Mouse (Mus musculus): ENCODE data around the gene Cdiptos. TPM values are rescaled to one million over a fixed set of nuclear protein-coding genes. Genes with fewer than 3 reads are reported as not detected.

Gene Cdiptos
- polyA plus RNA-seq, 1 experiment from 2014 or later = 1.3 TPM

DNA sequence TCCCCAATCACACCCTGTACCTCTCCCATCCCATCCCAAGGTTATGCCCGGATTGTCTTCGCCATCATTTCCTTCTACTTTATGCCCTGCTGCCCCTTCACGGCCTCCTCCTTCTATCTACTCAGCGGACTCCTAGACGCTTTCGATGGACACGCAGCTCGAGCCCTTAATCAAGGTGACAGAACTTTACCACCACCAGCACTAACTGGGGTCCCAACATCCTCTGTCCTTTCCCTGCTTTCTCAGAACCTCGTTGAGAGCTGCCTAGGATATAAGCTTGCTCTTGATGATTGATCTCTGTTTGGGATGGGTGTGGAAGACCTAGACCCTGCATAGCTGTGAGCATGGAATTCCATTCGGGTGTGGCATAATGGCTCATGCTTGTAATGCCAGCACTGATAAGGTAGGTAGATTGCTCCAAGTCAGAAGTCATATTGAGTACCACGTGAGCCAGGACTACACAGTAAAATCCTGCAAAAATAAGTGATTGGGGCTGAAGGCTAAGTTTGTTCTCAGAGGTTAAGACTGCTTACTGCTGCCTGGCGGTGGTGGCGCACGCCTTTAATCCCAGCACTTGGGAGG lies 1.1 kb upstream of the Cdiptos start:
- TF ChIP-seq CTCF (IDR thresholded peaks at IDR 0.05) = no peak
- in situ Hi-C loops (cut with MboI; ENCODE audit: low pct_unique_long_range_greater_than_20kb) = no loop called here
- ChIA-PET POLR2A (interaction anchor here (0.8 to 1.4 kb wide), 3 partner anchors 15 to 40 kb away, joined by 3 to 4 read pairs (median 3); partner anchors contain the start of genes Pagr1a and Pagr1b), CTCF (interaction anchor here (1.0 to 1.1 kb wide), 3 partner anchors 23 to 144 kb away, joined by 3 to 4 read pairs (median 3); no protein-coding TSS in a partner anchor)
- H3K27me3 ChIP-seq = no peaks in the 10 kb centered on the region
- ATAC-seq (no peak), DNase-seq (ENCODE audit: low read depth, low spot score) (no peak)

DNA sequence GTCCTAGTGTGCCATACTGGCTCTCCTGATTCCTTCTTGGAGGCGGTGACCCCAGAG lies 177 bp downstream of the Cdiptos start, which contains the start of gene Cdipt:
Cdipt (plus strand) TSS at position 22 of the 57 bp plus-strand sequence.
- H3K27me3 ChIP-seq = no peaks in the 10 kb centered on the region
- in situ Hi-C loops (cut with MboI; ENCODE audit: low pct_unique_long_range_greater_than_20kb) = no loop called here
- ChIA-PET POLR2A (no interaction called here), CTCF (no interaction called here)
- ATAC-seq (no peak), DNase-seq (ENCODE audit: low read depth, low spot score) (no peak)
- no peak for TF ChIP-seq CTCF (IDR thresholded peaks at IDR 0.05)

GRCm38 (mm10) chr7:126975493-126975892 lies 405 bp downstream of the Cdiptos start:
- in situ Hi-C loops (cut with MboI; ENCODE audit: low pct_unique_long_range_greater_than_20kb) = no loop called here
- no peak for ATAC-seq

DNA sequence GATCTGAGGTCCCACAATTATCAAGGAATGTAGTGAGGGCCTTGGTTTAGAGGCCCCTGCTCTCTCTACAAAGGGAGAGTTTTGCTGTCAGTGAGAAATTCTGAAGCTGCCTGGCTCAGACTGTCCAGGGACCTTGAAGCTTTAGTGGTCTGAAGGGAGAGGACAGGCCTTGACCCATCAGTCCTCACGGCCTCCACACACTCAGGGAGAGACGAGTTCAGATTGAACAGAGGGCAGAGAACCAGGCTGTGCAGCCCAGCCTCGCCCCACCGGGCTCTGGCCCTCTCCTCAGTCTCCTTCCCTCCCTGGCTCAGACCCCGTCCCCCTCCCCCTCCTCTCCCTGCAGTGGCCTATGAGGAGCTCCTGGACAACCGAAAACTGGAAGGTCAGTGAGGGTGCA lies 8.5 kb downstream of the Cdiptos start:
- DNase-seq (ENCODE audit: low read depth, low spot score) = no peak
- TF ChIP-seq CTCF (IDR thresholded peaks at IDR 0.05) = no peak
- POLR2A ChIA-PET = no interaction called here
- CTCF ChIA-PET = no interaction called here
- ATAC-seq = no peak
- H3K27me3 ChIP-seq = no peaks in the 10 kb centered on the region
- in situ Hi-C loops (cut with MboI; ENCODE audit: low pct_unique_long_range_greater_than_20kb) = loop anchor here (10.0 kb wide), 1 partner anchor 127 kb away; the partner anchor contains the start of gene AI467606

More at GRCm38 (mm10) chr7:126975493-126975892, 405 bp downstream of the Cdiptos start:
- no peak for DNase-seq (ENCODE audit: low read depth, low spot score)
- TF ChIP-seq CTCF (IDR thresholded peaks at IDR 0.05) = no peak
- ChIA-PET POLR2A (no interaction called here), CTCF (no interaction called here)
- no peaks in the 10 kb centered on the region for H3K27me3 ChIP-seq

DNA sequence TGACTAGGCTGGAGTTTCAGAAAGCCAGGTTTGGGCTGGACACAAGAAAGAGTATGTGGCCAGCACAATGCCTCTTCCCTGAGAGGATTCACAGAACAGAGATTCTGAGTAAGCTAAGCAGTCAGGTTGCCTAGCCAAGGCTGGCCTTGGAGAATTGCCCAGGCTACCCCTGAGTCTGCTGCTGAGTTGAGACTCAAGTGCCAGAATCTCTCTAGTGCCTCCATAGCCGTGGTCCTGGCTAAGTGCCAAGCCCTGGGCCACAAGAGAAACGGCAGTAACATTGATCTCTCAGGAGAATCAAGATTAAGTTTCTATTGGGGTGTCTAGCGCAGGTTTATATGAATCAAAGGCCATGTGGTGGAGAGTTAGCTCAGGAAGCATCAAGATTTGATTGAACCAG lies 10.3 kb downstream of the Cdiptos start:
- ATAC-seq (no peak), DNase-seq (ENCODE audit: low read depth, low spot score) (no peak)
- ChIA-PET CTCF (interaction anchor here (1.3 to 1.4 kb wide), 2 partner anchors 30 to 145 kb away, joined by 3 read pairs; no protein-coding TSS in a partner anchor), POLR2A (interaction anchor here (0.7 kb wide), 2 partner anchors 63 to 189 kb away, joined by 3 to 7 read pairs; partner anchors contain the start of gene Ypel3)
- in situ Hi-C loops (cut with MboI; ENCODE audit: low pct_unique_long_range_greater_than_20kb) = loop anchor here (10.0 kb wide), 1 partner anchor 129 kb away; the partner anchor contains the start of gene AI467606
- no peaks in the 10 kb centered on the region for H3K27me3 ChIP-seq
- no peak for TF ChIP-seq CTCF (IDR thresholded peaks at IDR 0.05)

DNA sequence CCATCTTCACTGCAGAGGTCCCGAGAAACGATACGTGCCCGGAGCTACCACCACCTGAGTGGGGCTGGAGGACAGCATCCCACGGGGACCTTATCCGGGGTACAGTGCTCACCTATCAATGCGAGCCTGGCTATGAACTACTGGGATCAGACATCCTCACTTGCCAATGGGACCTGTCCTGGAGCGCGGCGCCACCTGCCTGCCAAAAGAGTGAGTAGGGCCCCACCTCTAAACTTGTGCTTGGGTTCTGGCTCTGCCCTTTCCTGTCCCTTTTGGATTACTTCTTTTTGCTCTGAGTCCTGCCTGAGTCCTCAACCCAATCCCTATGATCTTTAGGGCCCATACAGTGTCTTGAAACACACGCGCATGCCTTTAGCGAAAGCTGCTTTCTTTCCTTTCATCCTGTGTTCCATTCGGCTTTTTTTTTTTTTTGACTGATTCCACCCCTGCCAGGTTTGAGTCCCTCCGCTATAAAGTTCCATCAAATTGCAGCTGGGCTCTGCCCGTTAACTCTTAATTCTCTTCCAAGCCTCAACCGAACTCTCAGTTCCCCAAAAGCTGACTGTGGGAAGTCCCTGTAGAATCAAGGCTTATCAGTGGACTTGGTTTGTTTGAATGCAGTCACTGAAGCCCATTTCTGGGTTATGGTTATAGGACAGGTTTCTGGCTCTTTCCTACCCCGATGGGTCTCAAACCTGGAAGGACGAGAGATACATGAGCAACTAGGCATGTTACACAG lies 12.2 kb downstream of the Cdiptos start:
- ChIA-PET POLR2A (no interaction called here), CTCF (no interaction called here)
- DNase-seq (ENCODE audit: low read depth, low spot score) (no peak), ATAC-seq (no peak)
- peak; percentile 72 for TF ChIP-seq CTCF (IDR thresholded peaks at IDR 0.05)
- peaks cover 9% of the 10 kb centered on the region for H3K27me3 ChIP-seq
- in situ Hi-C loops (cut with MboI; ENCODE audit: low pct_unique_long_range_greater_than_20kb) = loop anchor here (10.0 kb wide), 1 partner anchor 131 kb away; the partner anchor contains the start of gene AI467606

DNA sequence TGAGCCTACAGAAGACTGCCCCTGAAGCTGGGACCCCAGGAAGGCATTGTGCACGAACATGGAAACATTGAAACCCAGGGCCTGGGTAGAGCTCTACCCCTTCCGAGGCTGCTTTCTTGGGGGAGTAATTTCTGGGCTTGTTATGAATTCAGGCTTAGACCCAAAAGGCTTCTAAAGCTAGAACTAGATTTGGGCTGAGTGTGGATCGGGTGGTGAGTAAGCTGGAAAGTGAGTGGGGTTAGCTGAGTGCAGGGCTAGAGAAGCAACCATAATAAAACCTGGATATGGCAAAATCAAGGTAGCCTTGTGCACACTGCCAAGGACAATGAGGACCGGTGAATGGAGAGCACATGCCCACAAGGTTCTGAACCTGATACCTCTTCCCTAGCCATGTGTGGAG lies 13.9 kb downstream of the Cdiptos start:
- H3K27me3 ChIP-seq = peaks cover 9% of the 10 kb centered on the region
- CTCF ChIA-PET = interaction anchor here (1.1 kb wide), 1 partner anchor 12 kb away, joined by 4 read pairs; no protein-coding TSS in a partner anchor
- in situ Hi-C loops (cut with MboI; ENCODE audit: low pct_unique_long_range_greater_than_20kb) = loop anchor here (10.0 kb wide), 1 partner anchor 133 kb away; the partner anchor contains the start of gene AI467606

DNA sequence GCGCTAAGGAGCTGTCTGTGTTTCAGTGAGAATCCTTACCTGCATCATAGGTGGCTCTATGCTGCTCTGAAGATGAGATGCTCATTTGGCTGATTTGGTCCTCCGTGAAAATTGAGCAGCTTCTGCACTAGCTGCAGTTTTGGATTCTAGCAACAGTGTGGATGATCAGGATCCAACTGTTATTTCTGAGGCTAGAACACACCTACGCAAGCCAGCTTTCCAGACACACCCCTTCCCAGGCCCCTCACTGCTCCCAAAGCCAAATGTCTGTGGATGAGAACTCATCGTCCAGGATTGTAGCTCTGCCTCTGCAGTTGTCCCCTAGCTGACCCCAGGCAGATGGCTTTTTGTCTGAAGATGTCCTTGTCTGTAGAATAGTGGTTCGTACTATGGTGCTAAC lies 14.8 kb downstream of the Cdiptos start:
- in situ Hi-C loops (cut with MboI; ENCODE audit: low pct_unique_long_range_greater_than_20kb) = loop anchor here (10.0 kb wide), 1 partner anchor 134 kb away; the partner anchor contains the start of gene AI467606
- DNase-seq (ENCODE audit: low read depth, low spot score) (no peak), ATAC-seq (no peak)
- no peak for TF ChIP-seq CTCF (IDR thresholded peaks at IDR 0.05)
- POLR2A ChIA-PET = interaction anchor here (0.9 to 1.1 kb wide), 2 partner anchors 10 to 11 kb away, joined by 3 read pairs; partner anchors contain the start of gene Sez6l2
- CTCF ChIA-PET = no interaction called here
- H3K27me3 ChIP-seq = peaks cover 9% of the 10 kb centered on the region

More for the DNA sequence above, 13.9 kb downstream of the Cdiptos start:
- no peak for DNase-seq (ENCODE audit: low read depth, low spot score)
- ATAC-seq = no peak
- POLR2A ChIA-PET = no interaction called here
- TF ChIP-seq CTCF (IDR thresholded peaks at IDR 0.05) = no peak

DNA sequence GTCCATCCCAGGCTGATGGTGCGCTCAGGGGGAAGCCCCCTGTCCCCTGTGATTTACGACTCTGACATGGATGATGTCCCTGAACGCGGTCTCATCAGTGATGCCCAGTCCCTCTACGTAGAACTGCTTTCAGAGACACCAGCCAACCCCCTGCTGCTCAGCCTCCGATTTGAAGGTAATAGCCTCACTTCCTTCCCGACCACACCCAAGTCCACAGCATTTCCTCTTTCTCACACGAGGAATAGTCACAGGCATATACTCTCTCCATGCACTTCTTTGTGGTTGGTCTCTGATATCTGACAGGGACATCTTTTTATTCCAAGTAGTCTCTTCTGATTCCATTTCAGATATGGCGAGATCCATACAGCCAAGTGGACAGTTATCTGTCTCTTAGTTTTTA lies 16.1 kb downstream of the Cdiptos start:
- no peak for TF ChIP-seq CTCF (IDR thresholded peaks at IDR 0.05)
- ChIA-PET POLR2A (no interaction called here), CTCF (no interaction called here)
- no peak for DNase-seq (ENCODE audit: low read depth, low spot score)
- H3K27me3 ChIP-seq = peaks cover 9% of the 10 kb centered on the region
- in situ Hi-C loops (cut with MboI; ENCODE audit: low pct_unique_long_range_greater_than_20kb) = loop anchor here (10.0 kb wide), 1 partner anchor 135 kb away; the partner anchor contains the start of gene AI467606
- ATAC-seq = no peak

DNA sequence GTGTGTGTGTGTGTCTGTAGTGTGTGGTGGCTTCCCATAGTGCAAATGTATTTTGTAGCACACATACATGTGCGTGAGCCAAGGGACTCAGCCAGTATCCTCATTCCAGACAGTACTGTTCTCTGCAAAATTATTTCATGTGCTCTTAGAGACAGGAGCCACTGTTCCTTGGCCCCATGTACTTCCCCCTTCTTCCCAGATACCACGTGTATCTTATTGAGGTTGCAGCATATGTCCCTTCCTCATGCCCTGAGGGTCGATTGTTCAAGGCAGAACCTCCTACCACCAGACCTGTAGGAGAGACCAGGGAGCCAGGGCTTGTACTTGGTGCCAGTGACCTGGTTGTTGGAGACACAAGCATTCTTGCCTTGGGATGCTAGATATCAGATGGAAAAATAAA lies 20.8 kb downstream of the Cdiptos start:
- CTCF ChIA-PET = no interaction called here
- POLR2A ChIA-PET = no interaction called here
- TF ChIP-seq CTCF (IDR thresholded peaks at IDR 0.05) = no peak
- peaks cover 31% of the 10 kb centered on the region for H3K27me3 ChIP-seq
- in situ Hi-C loops (cut with MboI; ENCODE audit: low pct_unique_long_range_greater_than_20kb) = no loop called here
- ATAC-seq = no peak
- DNase-seq (ENCODE audit: low read depth, low spot score) = no peak

DNA sequence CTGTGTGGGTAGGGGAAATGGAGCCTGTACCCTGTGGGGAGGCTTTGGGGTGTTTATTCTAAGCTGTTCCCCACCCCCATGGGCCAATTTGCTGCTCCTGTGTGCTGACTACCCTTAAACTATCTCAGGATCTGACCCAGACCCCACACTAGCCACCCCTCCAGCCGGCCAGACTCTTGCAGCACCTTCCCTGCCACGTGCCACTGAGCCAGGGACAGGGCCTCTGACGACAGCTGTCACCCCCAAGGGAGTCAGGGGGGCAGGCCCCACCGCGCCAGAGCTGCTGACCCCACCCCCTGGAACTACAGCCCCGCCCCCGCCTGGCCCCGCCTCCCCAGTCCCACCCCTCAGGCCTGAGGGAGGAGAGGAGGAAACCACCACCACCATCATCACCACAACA lies 23.3 kb downstream of the Cdiptos start:
- in situ Hi-C loops (cut with MboI; ENCODE audit: low pct_unique_long_range_greater_than_20kb) = loop anchor here (5.0 kb wide), 1 partner anchor 120 kb away; the partner anchor contains the start of gene 4930451I11Rik
- TF ChIP-seq CTCF (IDR thresholded peaks at IDR 0.05) = no peak
- no peak for ATAC-seq
- H3K27me3 ChIP-seq = peaks cover 24% of the 10 kb centered on the region
- ChIA-PET CTCF (interaction anchor here (0.7 kb wide), 1 partner anchor 118 kb away, joined by 3 read pairs; no protein-coding TSS in a partner anchor), POLR2A (no interaction called here)
- no peak for DNase-seq (ENCODE audit: low read depth, low spot score)
